Mouse (Mus musculus) lung, embryonic 14.5 days (tissue): ENCODE results near the gene Il6ra. TPM values are rescaled to one million over a fixed set of nuclear protein-coding genes. Genes with fewer than 3 reads are reported as not detected.

Experiments
- ATAC-seq: fragments of 200-750 bp; cut with Nextera tagmentation; 2 replicates; pipeline ENCODE4 v1.8.0; 2017; ENCODE audit warnings: mild to moderate bottlenecking, moderate TSS enrichment, moderate library complexity; ENCODE audit not compliant: insufficient read depth
- DNase-seq: peaks from one replicate; pipeline ENCODE4 v3.0.0-alpha.2; 2015
- H3K27ac ChIP-seq: fragments of 300-500 bp; sonication (generic); 2 replicates; pipeline ENCODE4 v1.5.1; 2014; ENCODE audit warnings: low read depth, mild to moderate bottlenecking, moderate library complexity
- H3K27me3 ChIP-seq: fragments of 300-500 bp; sonication (generic); 2 replicates; pipeline ENCODE4 v1.6.1; 2014; ENCODE audit warnings: low read length, control low read depth; ENCODE audit not compliant: insufficient read depth
- H3K36me3 ChIP-seq: fragments of 300-500 bp; sonication (generic); 2 replicates; pipeline ENCODE4 v1.6.1; 2014; ENCODE audit warnings: control low read depth; ENCODE audit not compliant: insufficient read depth
- H3K4me1 ChIP-seq: fragments of 300-500 bp; sonication (generic); 2 replicates; pipeline ENCODE4 v1.6.1; 2014; ENCODE audit warnings: antibody characterized with exemption, control low read depth; ENCODE audit not compliant: insufficient read depth
- H3K4me2 ChIP-seq: fragments of 300-500 bp; sonication (generic); 2 replicates; pipeline ENCODE4 v1.6.1; 2014; ENCODE audit warnings: mild to moderate bottlenecking
- H3K4me3 ChIP-seq: fragments of 300-500 bp; sonication (generic); 2 replicates; pipeline ENCODE4 v1.5.1; 2014; ENCODE audit warnings: low read depth, low read length
- H3K9ac ChIP-seq: fragments of 300-500 bp; sonication (generic); 2 replicates; pipeline ENCODE4 v1.6.1; 2014
- H3K9me3 ChIP-seq: fragments of 300-500 bp; sonication (generic); 2 replicates; pipeline ENCODE4 v1.6.1; 2016; ENCODE audit warnings: low read depth, low read length, control low read depth
- CTCF ChIP-seq: IDR thresholded peaks from 2 replicates; pipeline ENCODE4 v1.5.1; 2016; ENCODE audit warnings: antibody characterized with exemption, low read depth
- WGBS: fragments of 180-500 bp; shearing (Covaris S2); extraction: QIAGEN DNeasy Blood & Tissue Kit; methylation state at CpG from one replicate; pipeline ENCODE4 v1.1.7; 2014; 5-methylcytosine and 5-hydroxymethylcytosine counted together
- polyA plus RNA-seq: library from polyadenylated mRNA; unstranded; fragments of >200 nt; fragmentation: Nextera tagmentation; extraction: Ambion mirVana; gene quantifications from 2 replicates; pipeline ENCODE4 v1.2.1, GENCODE M21; 2014

The Il6ra gene
- polyA plus RNA-seq, 1 experiment from 2014 or later: 1.4 TPM

GRCm38 (mm10) chr3:89912108-89912542, 871 bp downstream of the Il6ra start:
- H3K4me1 ChIP-seq: peaks cover 4% of the 10 kb centered on the region; the same call in 1 of the 2 replicates
- no peaks in the 10 kb centered on the region for H3K9me3 ChIP-seq
- TF ChIP-seq CTCF: no peak
- DNase-seq (no peak), ATAC-seq (no peak)
- no peak overlapping the region for H3K9ac ChIP-seq
- peak overlapping the region; percentile 47; the same call in 1 of the 2 replicates for H3K4me3 ChIP-seq
- no peaks in the 10 kb centered on the region for H3K36me3 ChIP-seq
- H3K27ac ChIP-seq: 0 out of 2 replicates have a peak overlapping the region, but pooled peaks have one; percentile 20
- WGBS: 27% methylated on average over 6 of the region's 6 CpGs
- peak overlapping the region; percentile 97 for H3K4me2 ChIP-seq
- peaks cover 13% of the 10 kb centered on the region; the same call in 1 of the 2 replicates for H3K27me3 ChIP-seq

- Histone ChIP-seq H3K9ac (no peak overlapping the region), H3K4me3 (no peak overlapping the region), H3K27me3 (peaks cover 13% of the 10 kb centered on the region; the same call in 1 of the 2 replicates), H3K9me3 (no peaks in the 10 kb centered on the region), H3K4me1 (peaks cover 4% of the 10 kb centered on the region; the same call in 1 of the 2 replicates), H3K4me2 (no peak overlapping the region), H3K27ac (no peak overlapping the region), H3K36me3 (no peaks in the 10 kb centered on the region)
- DNase-seq: peak; percentile 20
- no peak for TF ChIP-seq CTCF
- WGBS: 76% methylated on average over 3 of the region's 3 CpGs
- no peak for ATAC-seq
These were observed 1.8 kb downstream of the Il6ra start for GRCm38 (mm10) chr3:89911207-89911606.

GRCm38 (mm10) chr3:89909703-89910542, 3.1 kb downstream of the Il6ra start:
- Histone ChIP-seq H3K4me3 (no peak overlapping the region), H3K9ac (no peak overlapping the region), H3K27me3 (peaks cover 13% of the 10 kb centered on the region; the same call in 1 of the 2 replicates), H3K4me2 (no peak overlapping the region), H3K9me3 (no peaks in the 10 kb centered on the region), H3K36me3 (no peaks in the 10 kb centered on the region), H3K27ac (no peak overlapping the region), H3K4me1 (peaks cover 4% of the 10 kb centered on the region; the same call in 1 of the 2 replicates)
- peak; percentile 81 for DNase-seq
- TF ChIP-seq CTCF: no peak
- WGBS: 31% methylated on average over 5 of the region's 5 CpGs
- ATAC-seq: peak; percentile 61

GRCm38 (mm10) chr3:89908836-89909235, 4.2 kb downstream of the Il6ra start:
- Histone ChIP-seq H3K4me1 (peaks cover 4% of the 10 kb centered on the region; the same call in 1 of the 2 replicates), H3K27ac (no peak overlapping the region), H3K27me3 (peaks cover 6% of the 10 kb centered on the region; the same call in 1 of the 2 replicates), H3K36me3 (no peaks in the 10 kb centered on the region), H3K4me2 (no peak overlapping the region), H3K9ac (no peak overlapping the region), H3K4me3 (no peak overlapping the region), H3K9me3 (no peaks in the 10 kb centered on the region)
- ATAC-seq: no peak
- DNase-seq: no peak
- 74% methylated on average over 6 of the region's 6 CpGs for WGBS
- TF ChIP-seq CTCF: no peak

- TF ChIP-seq CTCF: no peak
- 0 out of 2 replicates have a peak, but pooled peaks cover 3% of the 10 kb centered on the region for H3K27me3 ChIP-seq
- no peak overlapping the region for H3K4me3 ChIP-seq
- H3K4me1 ChIP-seq: peaks cover 4% of the 10 kb centered on the region; the same call in 1 of the 2 replicates
- ATAC-seq: no peak
- H3K9me3 ChIP-seq: no peaks in the 10 kb centered on the region
- no peak overlapping the region for H3K4me2 ChIP-seq
- 74% methylated on average over 3 of the region's 3 CpGs for WGBS
- no peak for DNase-seq
- H3K36me3 ChIP-seq: no peaks in the 10 kb centered on the region
- H3K27ac ChIP-seq: no peak overlapping the region
- H3K9ac ChIP-seq: no peak overlapping the region
These were observed 5.2 kb downstream of the Il6ra start for GRCm38 (mm10) chr3:89907846-89908245.

GRCm38 (mm10) chr3:89899511-89899908, 13.5 kb downstream of the Il6ra start:
- DNase-seq (peak; percentile 15), ATAC-seq (no peak)
- 60% methylated on average over 8 of the region's 8 CpGs for WGBS
- Histone ChIP-seq H3K36me3 (no peaks in the 10 kb centered on the region), H3K9me3 (no peaks in the 10 kb centered on the region), H3K4me1 (no peaks in the 10 kb centered on the region; the same call in 1 of the 2 replicates), H3K4me2 (no peak overlapping the region), H3K27me3 (no peaks in the 10 kb centered on the region), H3K9ac (no peak overlapping the region), H3K27ac (no peak overlapping the region), H3K4me3 (no peak overlapping the region)
- TF ChIP-seq CTCF: no peak

- Histone ChIP-seq H3K4me1 (no peaks in the 10 kb centered on the region; the same call in 1 of the 2 replicates), H3K36me3 (no peaks in the 10 kb centered on the region), H3K27ac (no peak overlapping the region), H3K9ac (no peak overlapping the region), H3K4me3 (no peak overlapping the region), H3K27me3 (no peaks in the 10 kb centered on the region), H3K4me2 (no peak overlapping the region), H3K9me3 (no peaks in the 10 kb centered on the region)
- no peak for TF ChIP-seq CTCF
- WGBS: 46% methylated on average over 5 of the region's 5 CpGs
- ATAC-seq (peak; percentile 33; the same call in 1 of the 2 replicates), DNase-seq (peak; percentile 53)
These were observed 14.0 kb downstream of the Il6ra start for GRCm38 (mm10) chr3:89898870-89899510.
